Mouse (Mus musculus): ENCODE data around the gene Olfr1157. TPM values are rescaled to one million over a fixed set of nuclear protein-coding genes. Genes with fewer than 3 reads are reported as not detected.

Olfr1157 gene
- polyA plus RNA-seq (2012): not detected in 2 replicates

DNA sequence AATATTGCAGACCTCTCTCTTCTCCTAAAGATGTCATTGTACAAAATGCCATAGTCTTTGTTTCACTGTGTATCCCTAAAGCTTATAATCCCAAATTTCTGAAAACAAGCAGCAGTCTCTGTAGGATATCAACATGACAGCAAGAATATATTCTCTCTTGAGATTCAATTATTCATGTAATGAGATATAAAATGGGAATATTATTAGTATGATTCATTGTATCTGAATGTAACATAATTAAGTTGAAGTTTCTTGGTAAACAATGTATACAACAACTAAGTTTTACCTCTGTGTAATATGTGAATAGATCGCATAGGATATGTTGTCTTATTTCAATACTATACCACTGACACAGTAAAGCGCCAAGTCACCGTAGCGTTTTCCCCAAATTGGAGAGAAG lies at the start of gene Olfr1157:
Gene Olfr1157 (minus strand): TSS at position 101 of the 400 bp plus-strand sequence.
- TF ChIP-seq GATA1 (IDR thresholded peaks at IDR 0.05; ENCODE audit: low read length): no peak

- TF ChIP-seq GATA1 (IDR thresholded peaks at IDR 0.05; ENCODE audit: low read length): no peak
Observed at GRCm38 (mm10) chr2:88007515-88008318, 39.6 kb upstream of the Olfr1157 start, which contains the start of gene Olfr1160. Olfr1160 (minus strand) TSS chr2:88008268.

- TF ChIP-seq GATA1 (IDR thresholded peaks at IDR 0.05; ENCODE audit: low read length): no peak
Observed at GRCm38 (mm10) chr2:87989813-87990212, 21.7 kb upstream of the Olfr1157 start, which contains the start of gene Olfr1158. Olfr1158 (plus strand) TSS chr2:87990113.

GRCm38 (mm10) chr2:87974563-87974962 lies 6.5 kb upstream of the Olfr1157 start, which contains the start of gene Olfr74:
Olfr74 (minus strand) TSS chr2:87974663.
- TF ChIP-seq GATA1 (IDR thresholded peaks at IDR 0.05; ENCODE audit: low read length): no peak

GRCm38 (mm10) chr2:87953000-87953399 lies 15.1 kb downstream of the Olfr1157 start, which contains the start of gene Olfr1156:
Olfr1156 (minus strand) TSS chr2:87953100.
- no peak for TF ChIP-seq GATA1 (IDR thresholded peaks at IDR 0.05; ENCODE audit: low read length)

DNA sequence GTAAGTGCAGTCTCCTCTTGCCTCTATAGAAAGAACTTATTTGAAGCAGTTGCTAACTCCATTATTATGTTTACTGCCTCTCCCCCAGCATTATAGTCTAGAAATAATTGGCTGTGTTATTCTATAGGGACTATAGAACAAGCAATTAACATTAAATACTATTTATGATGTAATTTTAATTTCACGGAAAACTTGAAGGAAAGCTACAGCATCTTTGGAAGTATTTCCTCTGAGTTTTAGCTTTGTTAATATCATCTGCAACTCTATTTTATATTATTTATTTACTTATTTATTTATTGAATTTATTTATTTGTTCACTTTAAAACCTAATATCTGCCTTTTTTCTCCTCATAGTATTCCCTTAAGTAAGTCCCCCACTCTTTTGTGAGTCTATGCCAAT lies 23.1 kb downstream of the Olfr1157 start, which contains the start of gene Olfr1155:
Gene Olfr1155 (minus strand): TSS at position 101 of the 400 bp plus-strand sequence.
- no peak for TF ChIP-seq GATA1 (IDR thresholded peaks at IDR 0.05; ENCODE audit: low read length)

Other genes starting within 250 kb of the Olfr1157 start
- gene Olfr1138, start 228.3 kb downstream of the Olfr1157 start, polyA plus RNA-seq (2012): not detected in 2 replicates
- not detected in 2 replicates for gene Olfr1140, start 224.5 kb downstream of the Olfr1157 start, polyA plus RNA-seq (2012)
- not detected in 2 replicates for gene Olfr1141, start 214.3 kb downstream of the Olfr1157 start, polyA plus RNA-seq (2012)
- gene Olfr152, start 188.8 kb downstream of the Olfr1157 start, polyA plus RNA-seq (2012): not detected in 2 replicates
- gene Olfr1143, start 167.7 kb downstream of the Olfr1157 start, polyA plus RNA-seq (2012): not detected in 2 replicates
- not detected in 2 replicates for gene Olfr1145, start 158.5 kb downstream of the Olfr1157 start, polyA plus RNA-seq (2012)
- gene Olfr1148, start 137.8 kb downstream of the Olfr1157 start, polyA plus RNA-seq (2012): not detected in 2 replicates
- not detected in 2 replicates for gene Olfr1150-ps1, start 124.3 kb downstream of the Olfr1157 start, polyA plus RNA-seq (2012)
- not detected in 2 replicates for gene Olfr1151, start 112.4 kb downstream of the Olfr1157 start, polyA plus RNA-seq (2012)
- gene Olfr1152, start 101.8 kb downstream of the Olfr1157 start, polyA plus RNA-seq (2012): not detected in 2 replicates
- gene Olfr1153, start 73.3 kb downstream of the Olfr1157 start, polyA plus RNA-seq (2012): not detected in 2 replicates
- gene Olfr1154, start 63.1 kb downstream of the Olfr1157 start, polyA plus RNA-seq (2012): not detected in 2 replicates
- gene Olfr1155, start 23.2 kb downstream of the Olfr1157 start, polyA plus RNA-seq (2012): not detected in 2 replicates
- gene Olfr1156, start 15.2 kb downstream of the Olfr1157 start, polyA plus RNA-seq (2012): not detected in 2 replicates
- not detected in 2 replicates for gene Olfr74, start 6.4 kb upstream of the Olfr1157 start, polyA plus RNA-seq (2012)
- not detected in 2 replicates for gene Olfr1158, start 21.8 kb upstream of the Olfr1157 start, polyA plus RNA-seq (2012)
- not detected in 2 replicates for gene Olfr1160, start 40.0 kb upstream of the Olfr1157 start, polyA plus RNA-seq (2012)
- gene Olfr1161, start 54.5 kb upstream of the Olfr1157 start, polyA plus RNA-seq (2012): not detected in 2 replicates
- not detected in 2 replicates for gene Olfr73, start 69.4 kb upstream of the Olfr1157 start, polyA plus RNA-seq (2012)
- gene Olfr1162, start 82.8 kb upstream of the Olfr1157 start, polyA plus RNA-seq (2012): not detected in 2 replicates
- gene Olfr1163, start 103.5 kb upstream of the Olfr1157 start, polyA plus RNA-seq (2012): not detected in 2 replicates
- not detected in 2 replicates for gene Olfr1164, start 125.7 kb upstream of the Olfr1157 start, polyA plus RNA-seq (2012)
- gene Olfr1166, start 160.0 kb upstream of the Olfr1157 start, polyA plus RNA-seq (2012): not detected in 2 replicates
- gene Olfr1167, start 186.9 kb upstream of the Olfr1157 start, polyA plus RNA-seq (2012): not detected in 2 replicates
- gene Olfr1168, start 213.6 kb upstream of the Olfr1157 start, polyA plus RNA-seq (2012): not detected in 2 replicates

Measured in G1E-ER4 (cell line).